Mouse (Mus musculus): ENCODE results near the gene Isg15. TPM values are rescaled to one million over a fixed set of nuclear protein-coding genes. Genes with fewer than 3 reads are reported as not detected.

Isg15 gene
- polyA plus RNA-seq, 1 experiment, result 0.80 TPM

DNA sequence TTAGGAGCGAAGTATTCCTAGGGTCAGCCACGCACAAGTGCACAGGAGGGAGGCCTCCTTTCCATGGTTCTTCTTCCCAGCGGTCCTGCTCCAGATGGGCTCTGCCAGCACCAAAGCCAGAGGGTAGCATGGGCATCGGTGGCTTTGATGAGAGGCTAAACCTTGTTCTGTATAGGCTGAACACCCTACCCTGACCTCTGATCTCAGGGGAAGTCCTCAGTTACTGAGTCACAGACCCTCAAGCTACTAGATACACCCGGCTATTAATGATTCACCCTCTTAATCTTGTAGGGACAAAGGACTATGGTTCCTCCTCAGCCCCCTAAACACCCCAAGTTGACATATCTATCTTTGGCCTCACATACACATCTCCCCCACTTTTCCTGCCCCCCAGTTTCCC, 6.7 kb downstream of the Isg15 start:
- Histone ChIP-seq H3K36me3 (ENCODE audit: control insufficient read depth) (peaks cover 11% of the 10 kb centered on the region), H3K27me3 (ENCODE audit: control insufficient read depth) (peaks cover 42% of the 10 kb centered on the region), H3K4me3 (replicated peaks) (no peak overlapping the region), H3K9me3 (ENCODE audit: control insufficient read depth, low read length) (no peaks in the 10 kb centered on the region; the same call in 1 of the 2 replicates), H3K4me1 (ENCODE audit: control insufficient read depth) (peaks cover 56% of the 10 kb centered on the region)
- TF ChIP-seq TAL1 (IDR thresholded peaks at IDR 0.05; ENCODE audit: low read length), result no peak
- TF ChIP-seq GATA1 (IDR thresholded peaks at IDR 0.05; ENCODE audit: low read length), result no peak

DNA sequence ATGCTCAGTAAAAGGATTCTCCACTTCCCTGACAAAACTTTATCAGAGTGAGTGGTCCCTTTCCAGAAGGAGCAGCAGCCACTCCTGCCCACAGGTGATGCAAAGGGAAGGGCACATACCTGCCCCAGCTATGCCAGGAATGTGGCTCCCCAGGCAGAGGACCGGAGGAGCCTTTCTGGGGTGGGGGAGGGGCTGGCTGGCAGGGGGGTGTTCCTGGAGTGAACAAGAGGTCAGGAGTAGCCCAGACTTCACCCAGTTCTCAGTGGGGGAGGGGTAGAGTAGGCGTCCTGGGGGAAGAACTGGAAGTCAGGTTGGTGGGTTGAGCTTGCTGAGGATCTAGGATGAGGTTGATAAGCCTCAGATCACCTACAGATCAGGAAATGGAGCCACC, 7.4 kb downstream of the Isg15 start:
- TF ChIP-seq TAL1 (IDR thresholded peaks at IDR 0.05; ENCODE audit: low read length), result no peak
- TF ChIP-seq GATA1 (IDR thresholded peaks at IDR 0.05; ENCODE audit: low read length), result no peak
- H3K36me3 ChIP-seq (ENCODE audit: control insufficient read depth), result peaks cover 11% of the 10 kb centered on the region
- peaks cover 54% of the 10 kb centered on the region for H3K4me1 ChIP-seq (ENCODE audit: control insufficient read depth)
- H3K4me3 ChIP-seq (replicated peaks), result no peak overlapping the region
- H3K27me3 ChIP-seq (ENCODE audit: control insufficient read depth), result peaks cover 37% of the 10 kb centered on the region
- no peaks in the 10 kb centered on the region; the same call in 1 of the 2 replicates for H3K9me3 ChIP-seq (ENCODE audit: control insufficient read depth, low read length)

DNA sequence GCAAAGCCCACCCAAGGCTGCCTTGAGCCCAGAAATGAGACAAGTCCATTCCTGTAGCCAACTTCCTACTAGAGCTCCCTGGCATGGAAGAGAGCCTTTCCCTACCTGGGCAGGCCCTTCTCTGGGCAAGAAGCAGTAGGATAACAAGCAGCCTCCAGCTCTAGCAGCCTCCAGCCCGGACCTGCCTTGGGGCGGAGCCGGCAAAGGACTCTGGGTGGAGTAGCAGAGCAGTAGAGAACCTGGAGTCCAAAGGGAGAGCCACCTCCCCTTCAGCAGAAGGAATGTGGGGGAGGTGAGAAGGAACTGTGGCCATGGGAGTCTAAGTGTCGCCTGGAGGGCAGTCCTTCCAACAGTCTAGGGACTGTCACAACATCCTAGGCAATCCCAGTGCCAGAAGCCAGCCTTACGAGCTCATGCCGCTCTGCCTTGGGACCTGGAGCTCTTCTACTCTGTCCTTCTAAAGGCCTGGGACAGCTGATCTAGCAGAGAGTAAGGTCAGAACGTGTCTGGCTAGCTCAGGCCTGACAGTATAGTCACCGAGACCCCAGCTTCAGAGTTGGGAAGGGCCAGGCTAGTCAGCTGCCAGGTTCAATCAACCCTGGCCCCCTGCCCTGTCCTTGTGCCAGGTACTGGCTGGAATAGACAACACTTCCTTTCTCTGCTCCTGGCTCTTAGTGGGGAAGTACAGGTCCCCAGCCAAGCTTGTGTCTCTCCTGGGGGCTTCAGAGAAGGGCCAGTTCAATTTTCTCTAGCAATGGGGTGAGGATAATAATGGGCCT, 8.0 kb downstream of the Isg15 start:
- Histone ChIP-seq H3K27me3 (ENCODE audit: control insufficient read depth) (peaks cover 37% of the 10 kb centered on the region), H3K36me3 (ENCODE audit: control insufficient read depth) (peaks cover 11% of the 10 kb centered on the region), H3K4me1 (ENCODE audit: control insufficient read depth) (peaks cover 49% of the 10 kb centered on the region), H3K4me3 (replicated peaks) (no peak overlapping the region), H3K9me3 (ENCODE audit: control insufficient read depth, low read length) (no peaks in the 10 kb centered on the region; the same call in 1 of the 2 replicates)
- TF ChIP-seq GATA1 (IDR thresholded peaks at IDR 0.05; ENCODE audit: low read length) (no peak), TAL1 (IDR thresholded peaks at IDR 0.05; ENCODE audit: low read length) (no peak)

DNA sequence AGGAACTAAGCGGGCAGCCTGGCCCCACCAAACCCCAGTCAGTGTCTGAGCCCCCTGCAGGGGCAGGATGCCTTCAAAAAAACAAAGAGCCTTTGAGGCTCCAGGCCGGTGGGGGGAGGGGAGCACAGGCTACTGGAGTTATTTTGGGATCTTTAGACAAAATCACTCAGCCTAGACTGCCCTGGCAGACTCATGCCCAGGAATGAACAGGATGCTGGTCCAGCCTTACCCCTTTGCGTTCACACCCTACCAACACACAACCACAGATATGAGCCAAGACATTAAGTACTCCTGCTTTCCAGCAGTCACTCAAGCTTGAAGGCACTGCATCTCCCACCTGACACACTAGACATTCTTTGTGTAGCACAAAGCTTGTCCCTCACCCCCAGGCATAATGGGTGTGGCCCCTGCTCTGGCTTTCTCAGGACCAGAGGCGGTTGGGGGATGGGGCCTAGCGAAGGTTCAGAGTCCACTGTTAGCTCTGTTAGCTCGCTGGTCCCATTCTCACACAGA, 11.8 kb downstream of the Isg15 start:
- Histone ChIP-seq H3K4me1 (ENCODE audit: control insufficient read depth) (peaks cover 58% of the 10 kb centered on the region), H3K4me3 (replicated peaks) (no peak overlapping the region), H3K27me3 (ENCODE audit: control insufficient read depth) (peaks cover 13% of the 10 kb centered on the region), H3K36me3 (ENCODE audit: control insufficient read depth) (peaks cover 11% of the 10 kb centered on the region), H3K9me3 (ENCODE audit: control insufficient read depth, low read length) (no peaks in the 10 kb centered on the region)
- TF ChIP-seq TAL1 (IDR thresholded peaks at IDR 0.05; ENCODE audit: low read length) (no peak), GATA1 (IDR thresholded peaks at IDR 0.05; ENCODE audit: low read length) (no peak)

DNA sequence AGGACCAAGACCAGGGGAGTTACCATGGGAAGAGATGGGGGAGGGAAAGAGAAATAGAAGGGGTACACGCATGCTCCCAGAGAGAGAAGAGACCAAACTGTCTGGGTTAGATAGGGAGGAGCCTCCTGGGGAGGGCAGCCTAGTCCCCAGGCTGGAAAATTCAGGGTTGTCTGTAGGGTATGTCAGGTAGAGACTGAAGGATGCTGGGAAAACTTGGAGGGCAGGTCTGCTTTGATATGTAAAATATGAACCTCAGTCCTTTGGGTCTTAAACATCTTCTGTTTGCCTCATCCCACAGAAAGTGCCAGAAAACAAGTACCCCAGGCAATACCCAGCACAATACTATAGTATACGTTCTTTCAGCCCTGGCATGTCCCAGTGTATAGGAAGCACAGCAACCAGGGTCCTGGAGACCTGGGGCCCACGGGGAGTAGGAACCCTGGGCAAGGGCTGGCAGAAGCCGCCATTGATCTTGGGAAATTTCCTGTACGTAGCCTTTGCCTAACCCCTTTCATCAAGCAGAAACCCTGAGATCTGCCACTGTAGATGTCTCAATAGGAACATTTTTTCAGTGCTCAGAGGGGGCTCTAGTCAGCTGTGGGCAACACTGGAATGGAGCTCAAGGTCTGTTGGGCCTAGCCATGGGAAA, 12.3 kb downstream of the Isg15 start:
- Histone ChIP-seq H3K4me1 (ENCODE audit: control insufficient read depth) (peaks cover 61% of the 10 kb centered on the region), H3K4me3 (replicated peaks) (no peak overlapping the region), H3K36me3 (ENCODE audit: control insufficient read depth) (peaks cover 11% of the 10 kb centered on the region), H3K27me3 (ENCODE audit: control insufficient read depth) (peaks cover 9% of the 10 kb centered on the region), H3K9me3 (ENCODE audit: control insufficient read depth, low read length) (no peaks in the 10 kb centered on the region)
- TF ChIP-seq TAL1 (IDR thresholded peaks at IDR 0.05; ENCODE audit: low read length), result no peak
- no peak for TF ChIP-seq GATA1 (IDR thresholded peaks at IDR 0.05; ENCODE audit: low read length)

DNA sequence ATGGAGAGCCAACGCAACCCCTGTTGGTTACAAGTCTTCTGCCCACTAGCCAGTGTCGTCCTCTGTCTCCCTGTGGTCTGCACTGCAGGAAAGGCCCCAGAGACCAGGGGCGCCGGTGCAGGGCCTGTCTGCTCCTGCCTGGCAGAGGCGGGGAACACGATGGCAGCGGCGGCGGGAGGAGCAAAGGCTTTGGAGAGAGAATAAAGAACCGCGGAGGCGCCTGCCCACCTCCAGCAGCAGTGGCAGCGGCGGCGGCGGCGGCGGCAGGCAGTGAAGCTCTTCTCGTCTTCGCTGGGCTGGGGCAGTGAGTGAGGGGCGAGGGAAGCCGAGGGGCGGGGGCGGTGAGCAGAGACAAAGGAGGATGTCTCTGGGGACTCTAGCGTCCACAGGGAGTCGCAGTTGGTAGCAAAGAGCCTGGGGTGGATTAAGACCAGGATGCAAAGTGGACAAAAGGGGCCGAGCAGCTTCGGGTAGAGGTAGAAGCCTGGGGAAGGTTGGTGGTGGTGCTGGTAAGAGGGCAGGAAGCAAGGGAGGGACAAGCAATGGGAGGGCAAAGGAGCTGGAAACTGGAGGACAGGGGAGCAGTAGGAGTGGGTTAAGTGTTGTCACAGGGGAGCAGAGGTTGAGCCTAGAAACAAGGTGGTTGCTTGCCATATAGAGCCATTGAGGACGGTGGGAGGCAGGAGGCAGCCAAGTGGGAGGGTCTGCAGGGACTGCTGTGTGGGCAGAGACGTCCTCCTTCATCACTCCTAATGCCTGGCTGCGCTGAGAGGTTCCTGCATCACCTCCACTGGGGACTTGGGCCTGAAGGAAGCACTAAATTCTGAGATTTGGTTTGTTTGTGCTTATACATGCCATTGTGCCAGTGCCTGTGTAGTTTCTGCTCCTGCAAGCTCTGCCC, 14.4 kb downstream of the Isg15 start:
- H3K4me3 ChIP-seq (replicated peaks), result peak overlapping the region; percentile 52
- no peaks in the 10 kb centered on the region for H3K9me3 ChIP-seq (ENCODE audit: control insufficient read depth, low read length)
- no peak for TF ChIP-seq TAL1 (IDR thresholded peaks at IDR 0.05; ENCODE audit: low read length)
- H3K27me3 ChIP-seq (ENCODE audit: control insufficient read depth), result peaks cover 9% of the 10 kb centered on the region
- H3K36me3 ChIP-seq (ENCODE audit: control insufficient read depth), result peaks cover 6% of the 10 kb centered on the region
- H3K4me1 ChIP-seq (ENCODE audit: control insufficient read depth), result peaks cover 46% of the 10 kb centered on the region

DNA sequence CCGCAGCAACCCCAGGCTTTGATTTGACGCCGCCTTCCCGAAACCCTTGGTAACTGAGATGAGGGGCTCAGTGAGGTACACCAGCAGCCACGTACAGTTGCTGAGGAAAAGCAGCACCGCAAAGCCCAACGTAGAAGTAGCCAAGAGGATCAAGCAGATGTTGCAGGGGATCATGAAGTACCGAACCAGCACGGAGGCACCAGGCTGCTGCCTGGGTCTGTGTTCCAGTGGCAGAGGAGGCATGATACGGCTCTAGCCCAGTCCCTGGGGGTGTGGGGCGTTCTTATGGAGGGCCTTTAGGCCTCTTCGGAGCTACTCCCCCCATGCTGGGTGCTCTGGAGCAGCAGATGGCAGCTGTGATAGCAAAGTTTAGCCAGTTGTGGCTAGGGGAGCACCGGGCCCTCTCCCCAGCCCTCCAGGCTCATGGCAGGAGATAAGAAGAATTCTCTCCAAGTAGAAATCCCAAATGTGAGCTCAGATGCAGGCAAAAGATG, 15.1 kb downstream of the Isg15 start:
- Histone ChIP-seq H3K36me3 (ENCODE audit: control insufficient read depth) (peaks cover under 1% of the 10 kb centered on the region; the same call in 1 of the 2 replicates), H3K27me3 (ENCODE audit: control insufficient read depth) (peaks cover 9% of the 10 kb centered on the region), H3K9me3 (ENCODE audit: control insufficient read depth, low read length) (no peaks in the 10 kb centered on the region), H3K4me3 (replicated peaks) (peak overlapping the region; percentile 52), H3K4me1 (ENCODE audit: control insufficient read depth) (peaks cover 46% of the 10 kb centered on the region)
- no peak for TF ChIP-seq TAL1 (IDR thresholded peaks at IDR 0.05; ENCODE audit: low read length)
- no peak for TF ChIP-seq GATA1 (IDR thresholded peaks at IDR 0.05; ENCODE audit: low read length)

DNA sequence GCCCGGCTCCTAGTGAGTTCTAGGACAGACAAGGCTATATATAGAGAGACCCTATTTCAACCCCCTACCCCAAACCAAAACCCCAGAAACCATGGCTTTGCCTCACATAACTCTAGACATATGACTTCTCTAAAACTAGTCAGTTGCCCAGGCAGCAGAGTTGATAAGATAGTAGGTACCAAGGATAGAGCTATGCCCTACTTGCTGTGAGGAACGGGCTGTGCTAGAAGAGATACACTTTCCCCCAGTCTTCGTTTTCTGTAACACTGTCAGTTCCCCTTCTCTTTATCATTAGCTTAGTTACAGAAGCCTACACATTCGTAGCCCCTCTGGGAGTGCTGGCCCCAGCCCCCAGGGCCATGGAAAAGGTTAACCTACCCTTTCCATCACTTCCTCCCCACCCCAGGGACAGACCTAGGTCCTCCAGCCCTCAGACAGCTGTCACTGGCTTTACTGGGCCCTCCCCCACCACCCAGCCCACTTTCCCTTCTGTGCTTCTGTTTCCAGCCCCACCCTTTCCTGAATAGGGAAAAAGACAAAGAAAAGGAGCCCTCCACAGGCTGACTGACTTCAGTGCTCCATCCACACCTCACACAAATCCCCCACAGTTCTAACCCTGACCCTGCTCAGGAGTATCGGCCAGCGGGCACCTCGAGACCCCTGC, 16.2 kb downstream of the Isg15 start:
- Histone ChIP-seq H3K9me3 (ENCODE audit: control insufficient read depth, low read length) (no peaks in the 10 kb centered on the region), H3K4me1 (ENCODE audit: control insufficient read depth) (peaks cover 43% of the 10 kb centered on the region), H3K4me3 (replicated peaks) (no peak overlapping the region), H3K27me3 (ENCODE audit: control insufficient read depth) (peaks cover 9% of the 10 kb centered on the region), H3K36me3 (ENCODE audit: control insufficient read depth) (no peaks in the 10 kb centered on the region; the same call in 1 of the 2 replicates)
- TF ChIP-seq GATA1 (IDR thresholded peaks at IDR 0.05; ENCODE audit: low read length) (no peak), TAL1 (IDR thresholded peaks at IDR 0.05; ENCODE audit: low read length) (no peak)

All from erythroblast, embryonic 14.5 days (primary cell).